Mouse (Mus musculus): ENCODE data around the gene Katnbl1. TPM values are rescaled to one million over a fixed set of nuclear protein-coding genes. Genes with fewer than 3 reads are reported as not detected.
A peak's percentile ranks its signal among the peaks of the same experiment; 100 is the strongest.

The Katnbl1 gene
- polyA plus RNA-seq, 1 experiment = 9.0 TPM

- Histone ChIP-seq H3K27me3 (ENCODE audit: control insufficient read depth, insufficient read depth, insufficient read length) (no peaks in the 10 kb centered on the region), H3K79me2 (ENCODE audit: control insufficient read depth, insufficient read depth) (peaks cover 50% of the 10 kb centered on the region), H3K4me2 (ENCODE audit: low read depth) (peak within 1 kb of the TSS; percentile 87), H3K4me3 (peak within 1 kb of the TSS; percentile 88), H3ac (ENCODE audit: control insufficient read depth, insufficient read length) (peak within 1 kb of the TSS; percentile 79), H3K36me3 (ENCODE audit: control insufficient read depth, insufficient read depth) (peaks cover 2% of the 10 kb centered on the region)
- TF ChIP-seq USF1 (IDR thresholded peaks at IDR 0.05; ENCODE audit: low read depth) = no peak
- no peak for TF ChIP-seq CEBPB (IDR thresholded peaks at IDR 0.05; ENCODE audit: insufficient read depth, poor library complexity, severe bottlenecking)
- TF ChIP-seq SRF (IDR thresholded peaks at IDR 0.05; ENCODE audit: control insufficient read depth, insufficient read length, low read depth) = peak; percentile 75
- TF ChIP-seq TCF12 (IDR thresholded peaks at IDR 0.05; ENCODE audit: insufficient read depth, poor library complexity, severe bottlenecking) = no peak
- peak in 1 of 3 experiments; percentile 2 for TF ChIP-seq MYOD1 (IDR thresholded peaks at IDR 0.05; ENCODE audit: control insufficient read depth in 1 of 3, insufficient read length in 2 of 3, low read depth in 2 of 3)
- TF ChIP-seq MYOG (IDR thresholded peaks at IDR 0.05; ENCODE audit: control insufficient read depth in 1 of 3, insufficient read depth in 1 of 3, insufficient read length in 2 of 3, low read depth in 2 of 3) = peak in 1 of 3 experiments; percentile 14
- TF ChIP-seq POLR2AphosphoS2 (IDR thresholded peaks at IDR 0.05; ENCODE audit: insufficient read length, low read depth) = peak; percentile 81
- peak; percentile 62 for TF ChIP-seq POLR2A (IDR thresholded peaks at IDR 0.05; ENCODE audit: insufficient read length, low read depth)
- peak; percentile 51 for TF ChIP-seq E2F4 (IDR thresholded peaks at IDR 0.05; ENCODE audit: insufficient read depth)
- no peak for TF ChIP-seq REST (IDR thresholded peaks at IDR 0.05; ENCODE audit: insufficient read depth, insufficient read length)
- TF ChIP-seq TCF3 (IDR thresholded peaks at IDR 0.05; ENCODE audit: insufficient read length, low read depth) = no peak
- TF ChIP-seq MAX (IDR thresholded peaks at IDR 0.05; ENCODE audit: low read depth) = no peak
These were observed 76.0 kb downstream of the Katnbl1 start, which contains the start of gene Emc7 for GRCm38 (mm10) chr2:112454862-112455564. TSS of gene Emc7 (plus strand) at chr2:112454997.

GRCm38 (mm10) chr2:112460557-112460956, 81.5 kb downstream of the Katnbl1 start:
- Histone ChIP-seq H3ac (ENCODE audit: control insufficient read depth, insufficient read length) (no peak overlapping the region), H3K4me2 (ENCODE audit: low read depth) (no peak overlapping the region), H3K27me3 (ENCODE audit: control insufficient read depth, insufficient read depth, insufficient read length) (no peaks in the 10 kb centered on the region), H3K79me2 (ENCODE audit: control insufficient read depth, insufficient read depth) (peaks cover 49% of the 10 kb centered on the region), H3K4me3 (no peak overlapping the region), H3K36me3 (ENCODE audit: control insufficient read depth, insufficient read depth) (peaks cover 25% of the 10 kb centered on the region)
- TF ChIP-seq POLR2A (IDR thresholded peaks at IDR 0.05; ENCODE audit: insufficient read length, low read depth) (no peak), USF1 (IDR thresholded peaks at IDR 0.05; ENCODE audit: low read depth) (no peak), TCF3 (IDR thresholded peaks at IDR 0.05; ENCODE audit: insufficient read length, low read depth) (no peak), POLR2AphosphoS2 (IDR thresholded peaks at IDR 0.05; ENCODE audit: insufficient read length, low read depth) (no peak), MAX (IDR thresholded peaks at IDR 0.05; ENCODE audit: low read depth) (no peak), TCF12 (IDR thresholded peaks at IDR 0.05; ENCODE audit: insufficient read depth, poor library complexity, severe bottlenecking) (no peak), REST (IDR thresholded peaks at IDR 0.05; ENCODE audit: insufficient read depth, insufficient read length) (no peak), SRF (IDR thresholded peaks at IDR 0.05; ENCODE audit: control insufficient read depth, insufficient read length, low read depth) (no peak), E2F4 (IDR thresholded peaks at IDR 0.05; ENCODE audit: insufficient read depth) (no peak), MYOG (IDR thresholded peaks at IDR 0.05; ENCODE audit: control insufficient read depth in 1 of 3, insufficient read depth in 1 of 3, insufficient read length in 2 of 3, low read depth in 2 of 3) (no peak), CEBPB (IDR thresholded peaks at IDR 0.05; ENCODE audit: insufficient read depth, poor library complexity, severe bottlenecking) (no peak), MYOD1 (IDR thresholded peaks at IDR 0.05; ENCODE audit: control insufficient read depth in 1 of 3, insufficient read length in 2 of 3, low read depth in 2 of 3) (no peak)

Other genes starting within 250 kb of the Katnbl1 start
- not detected for gene Olfr1316, start 244.2 kb upstream of the Katnbl1 start, polyA plus RNA-seq (2012; fragmentation: generic; extraction: Trizol)
- gene Olfr1317, start 238.9 kb upstream of the Katnbl1 start, polyA plus RNA-seq (2012; fragmentation: generic; extraction: Trizol) = not detected
- gene Olfr1318, start 225.0 kb upstream of the Katnbl1 start, polyA plus RNA-seq (2012; fragmentation: generic; extraction: Trizol) = not detected
- gene Lpcat4, start 139.7 kb upstream of the Katnbl1 start, polyA plus RNA-seq (2012; fragmentation: generic; extraction: Trizol) = 32.8 TPM
- gene Nutm1, start 119.9 kb upstream of the Katnbl1 start, polyA plus RNA-seq (2012; fragmentation: generic; extraction: Trizol) = not detected
- gene Nop10, start 117.3 kb upstream of the Katnbl1 start, polyA plus RNA-seq (2012; fragmentation: generic; extraction: Trizol) = 129 TPM
- gene Slc12a6, start 113.4 kb upstream of the Katnbl1 start, polyA plus RNA-seq (2012; fragmentation: generic; extraction: Trizol) = 7.0 TPM
- gene Gm21985, start 112.9 kb upstream of the Katnbl1 start, polyA plus RNA-seq (2012; fragmentation: generic; extraction: Trizol) = not detected
- 184 TPM for gene Emc4, start 11.2 kb upstream of the Katnbl1 start, polyA plus RNA-seq (2012; fragmentation: generic; extraction: Trizol)
- gene Emc7, start 75.8 kb downstream of the Katnbl1 start, polyA plus RNA-seq (2012; fragmentation: generic; extraction: Trizol) = 19.8 TPM
- gene Chrm5, start 101.6 kb downstream of the Katnbl1 start, polyA plus RNA-seq (2012; fragmentation: generic; extraction: Trizol) = not detected
- gene Aven, start 113.8 kb downstream of the Katnbl1 start, polyA plus RNA-seq (2012; fragmentation: generic; extraction: Trizol) = 11.8 TPM